ENCODE assay signal across 13 mouse cellular contexts in genomic region chr2:44873718-44874117, GRCm38 (mm10).
"Had no signal": no experiment of that assay in that cellular context is flagged by ENCODE, and none has a peak within 500 bp of the region (broad histone marks: within the 10 kb centered on the region; RNA-seq: fewer than 3 reads in every experiment).

No protein-coding gene starts in this region.

- H3K27me3 ChIP-seq: kidney, embryonic 15.5 days; limb, embryonic 13.5 days; midbrain, embryonic 15.5 days; neural tube, embryonic 12.5 days had no signal

- H3K4me1 ChIP-seq: kidney, embryonic 15.5 days; limb, embryonic 13.5 days; midbrain, embryonic 15.5 days; neural tube, embryonic 12.5 days had no signal

- H3K9ac ChIP-seq: kidney, embryonic 15.5 days; limb, embryonic 13.5 days; liver, embryonic 14.5 days; midbrain, embryonic 15.5 days; neural tube, embryonic 12.5 days had no signal

- DNase-seq: kidney, postnatal 14 days; left cerebral cortex, postnatal 4 days; lung, adult 18-20 months; lung, postnatal 36 days; right cerebral cortex, postnatal 4 days; spleen, adult 18-20 months; thymus, adult 18-20 months; thymus, postnatal 14 days had no signal

- H3K4me2 ChIP-seq: kidney, embryonic 15.5 days; limb, embryonic 13.5 days; midbrain, embryonic 15.5 days; neural tube, embryonic 12.5 days had no signal

- ATAC-seq: midbrain, embryonic 15.5 days had no signal

- H3K27ac ChIP-seq: kidney, embryonic 15.5 days; limb, embryonic 13.5 days; liver, embryonic 14.5 days; midbrain, embryonic 15.5 days; neural tube, embryonic 12.5 days had no signal

- H3K36me3 ChIP-seq: kidney, embryonic 15.5 days; limb, embryonic 13.5 days; midbrain, embryonic 15.5 days; neural tube, embryonic 12.5 days had no signal

- H3K4me3 ChIP-seq: kidney, embryonic 15.5 days; limb, embryonic 13.5 days; midbrain, embryonic 15.5 days; neural tube, embryonic 12.5 days had no signal

- H3K9me3 ChIP-seq: kidney, embryonic 15.5 days; limb, embryonic 13.5 days; midbrain, embryonic 15.5 days; neural tube, embryonic 12.5 days had no signal
